Mouse (Mus musculus): Measurements from ENCODE around the gene Tmem232.
"Not testable (repeated sequence)": the region's sequence is repeated elsewhere in the genome, so short reads cannot be mapped to it uniquely, and the experiment has no call there.

Gene Tmem232

DNA sequence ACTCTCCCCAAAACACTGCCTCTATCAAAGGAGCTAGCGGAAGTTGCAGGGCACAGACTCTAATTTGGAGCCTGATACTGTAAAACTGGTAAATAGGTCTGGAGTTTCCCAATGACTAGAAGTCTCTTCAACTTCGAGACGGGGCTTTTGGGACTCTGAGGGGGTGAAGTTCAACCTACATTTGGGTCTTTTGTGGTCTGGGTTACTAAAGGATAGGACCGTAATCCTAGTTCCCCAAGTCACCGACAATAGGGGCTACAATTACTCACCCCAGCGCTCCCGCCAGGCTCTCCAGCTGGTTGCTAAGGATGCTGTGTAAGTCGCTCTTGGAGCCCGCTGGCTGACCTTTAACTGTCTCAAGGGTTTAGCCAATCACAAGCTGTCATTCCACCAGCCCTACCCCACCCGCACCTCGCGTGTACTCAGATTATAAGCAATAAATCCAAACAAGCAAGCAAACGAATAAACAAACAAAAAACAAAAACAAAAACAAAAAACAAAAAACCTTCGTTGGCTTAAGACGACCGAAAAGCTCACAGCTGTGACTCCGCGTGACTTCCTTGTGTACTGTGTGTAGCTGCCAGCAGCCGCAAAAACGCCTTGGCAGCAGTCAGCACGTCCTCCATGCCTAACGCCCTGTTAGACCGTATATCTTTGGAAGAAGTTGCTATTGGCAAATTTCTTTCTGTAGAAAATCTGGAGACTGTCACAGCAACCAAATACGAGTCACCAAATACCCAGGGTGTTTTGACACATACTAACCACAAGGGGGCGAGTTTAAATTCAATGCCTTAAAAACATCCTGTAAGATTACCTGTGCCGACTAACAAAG lies at the start of gene Tmem232:
Gene Tmem232, minus strand, starts transcription at position 342 of the 832 bp plus-strand sequence.
- no peak for DNase-seq (ENCODE audit: low spot score)

DNA sequence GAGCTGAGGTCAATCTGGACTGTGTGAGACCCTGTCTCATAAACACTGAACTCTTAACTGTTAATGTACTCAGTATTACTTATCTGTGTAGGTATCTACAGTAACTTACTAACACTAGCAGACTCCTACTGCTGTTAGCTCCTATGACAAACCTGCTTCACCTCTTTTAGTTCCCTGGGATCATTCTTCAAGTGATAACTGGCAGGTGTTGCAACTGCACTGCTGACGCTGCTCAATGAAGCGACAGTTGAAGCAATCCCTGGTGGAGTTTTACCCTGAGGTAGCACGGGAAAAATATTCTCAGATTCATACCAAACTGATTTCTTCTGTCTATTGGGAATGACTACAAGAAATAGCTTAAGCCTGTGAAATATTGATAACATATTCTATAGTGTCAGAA lies 46.3 kb upstream of the Tmem232 start:
- no peak for DNase-seq (ENCODE audit: low spot score)

DNA sequence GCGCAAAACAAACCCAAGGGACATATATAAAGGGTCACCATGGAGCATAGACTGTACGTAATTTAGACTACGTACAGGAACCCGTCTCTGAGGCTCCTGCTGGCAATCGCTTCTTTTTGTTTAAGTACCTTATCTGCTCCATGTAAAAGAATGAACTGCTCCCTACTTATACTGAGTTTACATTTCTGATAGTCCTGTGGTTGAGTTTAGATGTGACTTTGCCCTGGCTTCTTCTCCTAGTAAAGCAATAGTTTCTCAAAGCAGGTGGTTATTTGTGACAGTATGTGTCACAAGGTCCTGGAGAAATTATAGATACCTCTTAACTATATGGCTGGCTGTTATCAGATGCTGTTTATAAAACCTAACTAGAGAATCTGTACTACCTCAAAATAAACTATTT lies 40.9 kb upstream of the Tmem232 start:
- no peak for DNase-seq (ENCODE audit: low spot score)

GRCm38 (mm10) chr17:65579766-65580165 lies 39.2 kb upstream of the Tmem232 start:
- DNase-seq (ENCODE audit: low spot score) = no peak

GRCm38 (mm10) chr17:65575339-65575738 lies 34.8 kb upstream of the Tmem232 start:
- peak; percentile 58 for DNase-seq (ENCODE audit: low spot score)

DNA sequence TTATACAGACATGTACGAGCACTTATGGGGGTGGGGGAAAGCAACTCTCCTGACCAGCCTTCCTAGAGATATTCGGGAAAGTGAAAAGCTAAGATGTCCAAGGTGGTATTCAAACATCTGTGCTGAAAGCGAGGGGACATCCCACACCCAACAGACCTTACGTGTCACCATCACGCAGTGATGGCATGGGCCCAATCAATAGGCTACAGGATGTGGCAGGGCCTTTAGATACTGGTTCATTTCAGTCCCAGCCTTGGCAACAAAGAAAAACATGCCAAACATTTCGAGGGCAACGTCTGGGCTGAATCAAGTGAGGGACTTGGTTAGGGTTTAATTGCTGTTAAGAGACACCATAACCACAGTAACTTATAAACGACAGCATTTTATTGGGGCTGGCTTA lies 34.3 kb upstream of the Tmem232 start:
- no peak for DNase-seq (ENCODE audit: low spot score)

- no peak for DNase-seq (ENCODE audit: low spot score)
These were observed 31.3 kb upstream of the Tmem232 start for GRCm38 (mm10) chr17:65571866-65572265.

GRCm38 (mm10) chr17:65571466-65571865 lies 30.9 kb upstream of the Tmem232 start:
- DNase-seq (ENCODE audit: low spot score) = no peak

DNA sequence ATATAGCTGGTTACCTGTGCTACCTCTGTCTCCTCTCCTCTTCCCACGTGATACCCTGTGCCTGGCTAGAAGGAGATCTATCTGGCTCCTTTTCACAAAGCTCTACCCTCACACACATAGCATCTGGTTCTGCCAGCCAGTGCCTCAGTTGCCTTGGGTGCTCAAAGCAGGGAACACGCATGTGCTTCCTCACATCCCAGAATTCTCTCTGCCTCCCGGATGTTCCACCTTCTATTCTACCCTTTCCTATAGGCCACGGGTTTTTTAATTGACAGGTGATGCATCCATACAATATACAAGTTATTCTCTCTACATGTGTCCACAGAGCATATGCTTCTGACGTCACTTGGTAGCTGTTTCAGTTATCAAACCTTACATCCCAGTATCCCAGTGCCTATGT lies 23.6 kb upstream of the Tmem232 start:
- DNase-seq (ENCODE audit: low spot score) = no peak

DNA sequence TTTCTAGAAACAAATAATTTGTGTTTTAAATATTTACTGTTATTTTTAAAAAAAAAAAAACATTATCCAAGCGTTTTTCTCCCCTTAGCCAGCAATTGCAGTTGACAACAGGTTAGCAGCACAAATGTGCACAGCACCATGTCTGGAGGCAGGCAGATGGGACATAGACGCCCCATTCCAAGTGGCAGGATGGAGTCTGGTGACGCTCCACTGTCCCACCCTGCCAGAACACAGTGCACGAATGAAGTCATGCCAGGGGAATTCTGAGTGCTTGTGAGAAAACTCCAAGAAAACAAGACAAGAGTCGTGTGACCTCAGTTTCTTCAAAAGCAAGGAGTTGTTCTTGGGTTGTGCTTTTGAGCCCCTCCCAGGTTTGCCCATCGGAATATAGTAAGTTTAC lies 22.8 kb upstream of the Tmem232 start:
- DNase-seq (ENCODE audit: low spot score) = no peak

- DNase-seq (ENCODE audit: low spot score) = peak; percentile 85
These were observed 22.2 kb upstream of the Tmem232 start for GRCm38 (mm10) chr17:65562761-65563160.

GRCm38 (mm10) chr17:65561361-65562015 lies 20.9 kb upstream of the Tmem232 start:
- peak; percentile 25 for DNase-seq (ENCODE audit: low spot score)

- no peak for DNase-seq (ENCODE audit: low spot score)
These were observed 18.7 kb upstream of the Tmem232 start for GRCm38 (mm10) chr17:65559273-65559672.

GRCm38 (mm10) chr17:65558788-65559187 lies 18.2 kb upstream of the Tmem232 start:
- no peak for DNase-seq (ENCODE audit: low spot score)

GRCm38 (mm10) chr17:65558217-65558616 lies 17.6 kb upstream of the Tmem232 start:
- DNase-seq (ENCODE audit: low spot score) = peak; percentile 55

DNA sequence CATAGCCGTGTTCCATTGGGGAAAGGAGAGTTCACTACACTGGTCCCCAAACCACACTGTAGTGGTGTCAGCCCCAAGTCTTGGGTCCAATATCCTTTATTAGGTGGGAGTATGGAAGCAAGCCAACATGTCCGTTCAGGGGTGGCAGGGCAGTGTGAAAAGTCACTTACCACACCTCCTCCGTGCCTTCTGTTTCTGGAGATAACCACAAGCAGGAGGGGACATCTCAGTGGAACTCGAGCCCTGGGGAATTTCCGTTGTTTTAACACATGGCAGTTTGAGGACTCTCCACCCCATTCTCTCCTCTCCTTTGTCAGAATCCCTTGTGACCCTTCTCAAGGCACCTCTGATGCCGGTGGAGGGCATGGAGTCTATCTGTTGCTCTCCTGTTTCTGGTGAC lies 16.6 kb upstream of the Tmem232 start:
- DNase-seq (ENCODE audit: low spot score) = no peak

DNA sequence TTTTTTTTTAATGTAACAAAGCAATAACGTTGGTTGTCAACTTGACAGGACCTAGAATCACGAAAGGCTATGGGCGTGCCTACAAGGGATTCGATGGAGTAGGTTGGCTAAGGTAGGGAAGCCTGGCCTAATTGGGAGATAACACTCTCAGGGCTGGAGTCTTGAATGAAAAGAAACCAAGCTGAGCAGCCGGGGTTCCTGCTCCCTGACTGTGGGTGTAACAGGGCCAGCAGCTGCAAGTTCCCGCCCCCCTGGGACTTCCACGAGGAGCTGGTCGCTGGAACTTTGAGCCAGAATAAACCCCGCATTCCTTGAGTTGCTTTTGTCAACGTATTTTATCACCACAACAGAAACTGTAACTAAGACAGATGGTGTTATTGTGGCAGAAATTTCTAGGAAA lies 16.2 kb upstream of the Tmem232 start:
- no peak for DNase-seq (ENCODE audit: low spot score)

DNA sequence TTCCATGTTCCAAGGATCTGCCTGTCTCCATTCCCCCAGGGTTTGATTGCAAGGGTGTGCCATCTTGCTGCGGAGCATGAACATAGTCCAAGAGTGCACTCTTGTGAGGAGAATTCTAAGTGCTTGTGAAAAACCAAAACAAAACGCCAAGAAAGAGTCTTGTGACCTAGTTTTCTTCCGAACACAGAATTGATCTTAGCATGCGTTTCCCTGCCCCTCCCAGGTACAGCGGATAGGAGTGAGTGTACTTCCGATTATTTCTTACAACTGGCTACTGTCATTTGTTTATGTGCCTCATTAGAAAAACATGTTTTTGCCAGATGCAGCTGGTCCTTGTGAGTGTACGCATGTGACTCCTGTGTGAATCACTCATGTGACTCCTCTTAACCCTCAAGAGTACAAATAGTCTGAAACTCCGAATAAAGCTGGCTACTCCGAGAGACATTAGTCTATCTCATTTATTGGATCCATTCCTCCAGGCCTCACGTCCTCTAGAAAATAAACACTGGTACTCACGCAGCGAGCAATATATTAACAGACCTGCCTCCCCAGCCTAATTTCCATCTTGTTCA lies 11.9 kb upstream of the Tmem232 start:
- no peak for DNase-seq (ENCODE audit: low spot score)

DNA sequence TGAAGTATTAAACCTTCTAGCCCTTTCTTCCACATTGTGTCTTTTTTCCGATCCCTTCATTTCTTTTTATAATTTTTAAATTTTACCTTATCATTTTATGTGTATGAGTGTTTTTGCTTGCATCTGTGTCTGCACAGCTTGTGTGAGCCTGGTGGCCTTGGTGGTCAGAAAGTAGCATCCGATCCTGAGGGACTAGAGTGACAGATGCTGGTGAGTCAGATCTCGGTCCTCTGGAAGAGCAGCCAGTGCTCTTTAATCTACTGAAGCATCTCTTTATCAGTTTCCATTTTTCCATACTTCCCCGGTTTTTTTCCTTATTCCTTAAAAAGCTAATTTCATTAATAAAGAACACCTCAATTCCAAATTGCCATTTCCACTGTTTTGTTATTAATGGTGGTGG lies 9.8 kb upstream of the Tmem232 start:
- DNase-seq (ENCODE audit: low spot score) = no peak

GRCm38 (mm10) chr17:65548698-65549365 lies 8.2 kb upstream of the Tmem232 start:
- DNase-seq (ENCODE audit: low spot score) = no peak

GRCm38 (mm10) chr17:65546221-65546620 lies 5.6 kb upstream of the Tmem232 start:
- not testable (repeated sequence) for DNase-seq (ENCODE audit: low spot score)

DNA sequence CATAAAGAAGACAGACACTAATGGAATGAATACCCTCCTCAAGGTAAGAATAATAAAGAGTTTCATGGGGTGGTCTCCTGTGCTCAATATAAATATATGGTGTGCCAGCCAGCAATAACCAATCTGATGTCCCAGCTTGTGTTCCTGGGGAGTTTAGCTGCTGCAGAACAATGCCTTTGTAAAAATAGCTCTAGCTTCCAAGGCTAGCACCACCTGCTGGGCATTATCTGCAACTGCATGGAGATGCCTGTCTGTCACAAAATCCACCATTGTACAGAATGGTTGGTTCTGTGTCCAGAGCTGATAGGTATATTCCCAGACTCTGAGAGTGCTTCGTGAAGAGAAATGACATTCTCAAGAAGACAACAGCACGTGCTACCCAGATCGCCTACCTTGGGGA lies 4.4 kb downstream of the Tmem232 start:
- DNase-seq (ENCODE audit: low spot score) = peak; percentile 36

DNA sequence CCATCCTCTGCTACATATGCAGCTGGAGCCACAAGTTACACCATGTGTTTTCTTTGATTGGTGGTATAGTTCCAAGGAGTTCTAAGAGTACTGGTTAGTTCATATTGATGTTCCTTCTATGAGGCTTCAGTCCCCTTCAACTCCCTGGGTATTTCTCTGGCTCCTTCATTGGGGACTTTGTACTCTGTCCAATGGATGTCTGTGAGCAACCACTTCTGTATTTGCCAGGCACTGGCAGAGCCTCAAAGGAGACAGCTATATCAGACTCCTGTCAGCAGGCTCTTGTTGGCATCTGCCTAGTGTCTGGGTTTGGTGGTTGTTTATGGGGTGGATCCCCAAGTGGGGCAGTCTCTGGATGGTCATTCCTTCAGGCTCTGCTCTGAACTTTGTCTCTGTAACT lies 8.2 kb downstream of the Tmem232 start:
- DNase-seq (ENCODE audit: low spot score) = not testable (repeated sequence)

Measured in MN1 (cell line).